Mouse (Mus musculus): ENCODE measurements around the gene Casq2.
A peak's percentile ranks its signal among the peaks of the same experiment; 100 is the strongest.

Casq2 gene

DNA sequence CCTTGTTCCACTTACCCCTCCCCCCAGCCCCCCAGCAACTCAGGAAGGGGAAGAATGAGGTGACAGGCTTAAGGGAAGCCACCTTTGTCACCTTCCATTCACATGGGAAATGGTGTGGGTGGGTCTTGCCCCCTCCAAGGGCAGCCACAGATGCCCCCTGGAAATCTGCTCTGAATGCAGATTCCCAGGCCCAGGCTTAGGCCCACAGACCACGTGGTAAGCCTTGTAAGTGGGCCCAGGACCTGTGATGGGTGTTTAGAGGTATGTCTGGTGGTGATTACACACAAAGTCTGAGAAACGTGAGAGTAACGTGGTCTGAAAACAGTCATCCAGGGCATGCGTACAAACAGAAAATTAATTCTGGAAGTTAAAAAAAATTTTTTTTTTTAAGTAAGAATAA, 78.7 kb downstream of the Casq2 start:
- no peak for DNase-seq (ENCODE audit: low read depth, low spot score)

GRCm38 (mm10) chr3:102165536-102166286, 79.5 kb downstream of the Casq2 start:
- no peak for DNase-seq (ENCODE audit: low read depth, low spot score)

DNA sequence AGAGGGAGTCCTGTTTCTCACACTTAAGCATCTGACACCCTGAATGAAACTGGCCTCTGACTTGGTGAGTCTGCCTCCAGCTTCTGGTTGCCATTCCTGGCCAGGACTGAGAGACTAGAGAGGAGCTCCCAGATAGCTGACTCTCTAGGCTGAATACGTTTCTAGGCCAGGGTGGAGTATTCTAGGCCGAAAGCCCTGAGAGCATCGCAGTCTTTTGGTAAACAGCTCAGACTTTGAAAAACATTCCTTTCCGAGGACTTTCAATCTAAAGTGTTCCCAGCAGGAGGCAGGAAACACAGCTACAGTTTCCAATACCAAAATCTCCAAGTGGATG, 80.0 kb downstream of the Casq2 start:
- DNase-seq (ENCODE audit: low read depth, low spot score), result no peak

DNA sequence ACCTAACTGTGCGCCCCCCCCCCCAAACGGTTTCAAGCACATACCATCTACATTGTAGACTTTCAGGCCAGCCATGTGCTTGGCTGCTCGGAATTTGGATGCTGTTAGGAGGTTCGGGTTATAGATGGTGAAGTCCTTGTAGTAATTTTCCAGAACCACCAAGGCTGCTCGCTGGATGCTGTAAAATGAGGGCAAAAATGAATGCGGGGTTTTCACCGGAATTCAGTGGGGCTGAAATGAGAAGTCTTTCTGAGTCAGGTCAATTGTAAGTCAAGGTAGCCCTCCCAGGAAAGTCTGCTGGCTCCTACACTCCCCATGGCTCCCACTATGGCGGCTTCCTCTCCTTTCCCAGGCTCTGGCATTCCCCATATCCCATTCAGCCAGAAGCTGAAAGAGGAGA, 80.6 kb downstream of the Casq2 start:
- no peak for DNase-seq (ENCODE audit: low read depth, low spot score)

- no peak for DNase-seq (ENCODE audit: low read depth, low spot score)
These were observed 81.5 kb downstream of the Casq2 start for GRCm38 (mm10) chr3:102167555-102168210.

- peak; percentile 96 for DNase-seq (ENCODE audit: low read depth, low spot score)
These were observed 83.1 kb downstream of the Casq2 start for GRCm38 (mm10) chr3:102169197-102169905.

- DNase-seq (ENCODE audit: low read depth, low spot score), result no peak
These were observed 88.1 kb downstream of the Casq2 start for GRCm38 (mm10) chr3:102174118-102174865.

- DNase-seq (ENCODE audit: low read depth, low spot score), result no peak
These were observed 89.5 kb downstream of the Casq2 start for GRCm38 (mm10) chr3:102175701-102176100.

- DNase-seq (ENCODE audit: low read depth, low spot score), result no peak
These were observed 89.9 kb downstream of the Casq2 start for GRCm38 (mm10) chr3:102176116-102176515.

DNA sequence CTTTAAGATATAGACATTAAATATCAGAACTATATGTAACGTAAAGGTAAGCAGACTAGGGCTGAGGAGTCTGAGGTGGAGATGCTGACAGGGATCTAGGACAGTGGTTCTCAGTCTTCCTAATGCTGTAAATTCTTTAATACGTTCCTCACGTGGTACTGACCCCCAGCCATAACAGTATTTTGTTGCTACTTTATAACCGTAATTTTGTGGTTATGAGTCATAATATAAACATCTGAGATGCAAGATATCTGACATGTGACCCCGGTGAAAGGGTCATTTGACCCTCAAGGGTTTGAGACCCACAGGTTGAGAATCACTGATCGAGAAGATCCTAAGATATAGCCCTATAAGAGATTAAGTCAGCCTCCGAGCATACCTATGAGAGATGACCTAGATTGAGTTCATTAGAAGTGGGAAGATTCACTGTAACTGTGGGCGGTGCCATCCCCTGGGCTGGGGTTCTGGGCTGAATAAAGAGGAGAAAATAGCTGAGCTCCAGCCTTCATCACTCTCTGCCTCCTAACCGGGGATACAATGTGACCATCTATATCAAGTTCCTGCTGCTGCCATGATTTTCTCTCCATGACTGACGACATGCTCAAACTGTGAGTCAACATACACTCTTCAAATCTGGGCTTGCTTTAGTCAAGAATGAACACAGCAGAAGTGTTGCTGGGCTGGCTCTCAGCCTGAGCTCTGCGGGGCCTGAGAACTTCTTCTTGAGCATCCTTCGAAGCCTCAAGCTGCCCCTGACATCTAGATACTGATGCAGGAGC, 91.8 kb downstream of the Casq2 start:
- no peak for DNase-seq (ENCODE audit: low read depth, low spot score)

DNA sequence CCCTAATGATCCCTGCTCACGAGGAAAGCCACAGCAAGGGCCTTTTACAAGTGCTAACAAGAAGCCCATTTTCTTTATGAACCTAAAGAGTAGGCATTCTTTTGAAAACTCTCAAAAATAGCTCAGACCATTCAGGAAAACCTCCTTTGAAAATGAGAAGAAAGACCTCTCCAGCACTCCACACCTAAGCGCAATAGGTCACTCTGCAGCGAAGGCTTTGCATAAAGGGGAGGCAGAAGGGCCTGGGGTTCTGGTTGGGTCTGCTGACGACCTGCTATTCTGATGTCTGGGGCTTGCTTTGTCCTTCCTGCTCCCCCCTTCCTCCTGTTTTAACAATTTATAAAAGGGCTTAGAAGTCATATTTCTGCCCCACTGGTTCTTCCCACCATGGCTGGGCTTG, 93.7 kb downstream of the Casq2 start:
- no peak for DNase-seq (ENCODE audit: low read depth, low spot score)

GRCm38 (mm10) chr3:102180746-102181145, 94.5 kb downstream of the Casq2 start:
- DNase-seq (ENCODE audit: low read depth, low spot score), result no peak

DNA sequence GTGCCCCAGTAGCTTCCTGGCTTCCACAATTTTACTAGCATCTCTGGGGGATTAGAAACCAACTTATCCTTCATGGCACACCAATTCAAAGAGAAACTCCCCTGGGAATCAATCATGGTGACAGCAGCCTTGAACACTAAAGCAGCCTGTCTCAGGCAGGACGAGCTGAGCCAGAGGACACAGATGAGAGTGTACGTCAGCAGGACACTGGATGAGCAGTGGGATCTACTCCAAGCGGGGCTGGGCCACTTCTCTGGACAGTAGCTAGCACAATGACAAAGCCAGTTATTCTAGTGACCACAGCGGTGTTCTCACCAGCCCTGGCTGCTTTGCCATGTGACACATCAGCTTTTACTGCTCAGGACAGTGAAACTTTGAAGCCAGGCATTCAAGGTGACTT, 95.0 kb downstream of the Casq2 start:
- no peak for DNase-seq (ENCODE audit: low read depth, low spot score)

DNA sequence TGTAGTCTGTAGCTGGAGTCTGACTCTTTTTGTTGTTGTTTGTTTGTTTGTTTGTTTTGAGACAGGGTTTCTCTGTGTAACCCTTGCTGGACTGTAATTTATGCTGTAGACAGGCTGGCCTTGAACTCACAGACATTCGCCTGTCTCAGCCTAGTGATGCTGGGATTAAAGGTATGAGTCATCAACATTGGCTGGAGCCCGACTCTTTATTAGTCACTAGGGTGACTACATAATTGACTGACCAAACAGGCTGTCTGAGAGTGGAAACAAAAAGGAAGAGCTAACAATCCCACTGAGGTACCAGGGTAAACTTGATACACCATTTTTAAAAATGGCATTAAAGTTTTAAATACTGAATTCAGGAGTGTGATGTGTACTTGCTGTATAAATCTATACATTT, 96.4 kb downstream of the Casq2 start:
- DNase-seq (ENCODE audit: low read depth, low spot score), result no peak

GRCm38 (mm10) chr3:102184721-102185120, 98.5 kb downstream of the Casq2 start:
- no peak for DNase-seq (ENCODE audit: low read depth, low spot score)

DNA sequence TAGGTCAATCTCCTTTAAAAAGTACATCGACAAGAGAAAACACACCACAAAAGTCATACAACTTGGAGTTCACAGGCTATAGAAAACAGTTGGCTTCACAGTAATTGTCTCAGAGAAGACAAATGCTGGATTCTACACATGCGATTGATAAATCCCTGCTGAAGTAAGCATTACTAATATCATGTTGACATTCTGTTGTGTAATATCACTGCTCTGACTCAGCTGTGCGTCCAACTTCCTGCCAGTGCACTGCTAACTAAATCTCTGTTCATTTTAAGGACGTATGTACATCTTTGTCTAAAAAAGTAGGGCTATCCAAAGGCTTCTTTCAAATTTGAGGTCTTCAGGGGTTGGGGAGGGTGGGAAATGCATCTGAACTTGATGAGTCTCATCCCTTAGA, 101.2 kb downstream of the Casq2 start:
- DNase-seq (ENCODE audit: low read depth, low spot score), result no peak

GRCm38 (mm10) chr3:102188972-102189371, 102.8 kb downstream of the Casq2 start:
- no peak for DNase-seq (ENCODE audit: low read depth, low spot score)

DNA sequence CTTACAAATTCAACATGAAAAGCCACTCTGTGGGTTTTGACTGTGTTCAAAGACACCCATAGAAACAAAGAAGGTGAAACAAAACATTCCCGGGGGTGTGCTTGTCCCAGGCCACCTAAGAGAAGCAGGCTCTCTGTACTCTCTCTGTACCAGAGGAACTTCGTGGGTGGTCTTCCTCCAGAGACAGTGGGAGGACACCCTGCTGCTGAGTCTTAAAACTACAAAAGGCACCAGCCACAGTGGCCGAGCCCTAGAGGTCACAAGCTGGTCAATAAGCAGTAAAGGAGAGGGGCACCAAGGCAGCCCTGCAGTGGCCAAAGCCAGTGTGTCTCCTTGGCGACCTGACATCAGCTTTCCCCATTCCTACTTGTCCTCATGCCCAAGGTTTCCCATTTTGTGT, 103.8 kb downstream of the Casq2 start:
- DNase-seq (ENCODE audit: low read depth, low spot score), result no peak

DNA sequence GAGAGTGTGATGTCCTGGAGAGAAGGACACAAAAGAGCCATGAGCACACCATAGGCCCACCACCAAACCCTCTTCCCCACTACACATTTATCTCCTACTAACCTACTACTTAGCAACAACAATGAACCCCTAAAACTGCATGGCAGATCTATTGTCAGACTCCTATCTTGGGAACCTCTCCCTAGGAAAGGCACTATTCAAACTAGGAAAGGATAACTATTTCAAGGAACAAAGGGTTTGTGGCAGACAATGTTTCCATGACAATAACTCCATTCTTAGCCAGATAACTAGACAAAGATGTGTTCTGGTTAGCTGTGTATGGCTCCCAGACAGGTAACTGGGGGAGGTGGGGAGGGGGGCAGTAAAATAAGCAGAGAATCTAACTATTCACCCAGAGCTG, 104.4 kb downstream of the Casq2 start:
- no peak for DNase-seq (ENCODE audit: low read depth, low spot score)

- DNase-seq (ENCODE audit: low read depth, low spot score), result no peak
These were observed 105.4 kb downstream of the Casq2 start for GRCm38 (mm10) chr3:102191575-102191974.

- DNase-seq (ENCODE audit: low read depth, low spot score), result no peak
These were observed 106.4 kb downstream of the Casq2 start for GRCm38 (mm10) chr3:102192621-102193020.

All from telencephalon, adult 2 months (tissue).